Mouse (Mus musculus): ENCODE results near the gene Mrpl9.

Mrpl9 gene

DNA sequence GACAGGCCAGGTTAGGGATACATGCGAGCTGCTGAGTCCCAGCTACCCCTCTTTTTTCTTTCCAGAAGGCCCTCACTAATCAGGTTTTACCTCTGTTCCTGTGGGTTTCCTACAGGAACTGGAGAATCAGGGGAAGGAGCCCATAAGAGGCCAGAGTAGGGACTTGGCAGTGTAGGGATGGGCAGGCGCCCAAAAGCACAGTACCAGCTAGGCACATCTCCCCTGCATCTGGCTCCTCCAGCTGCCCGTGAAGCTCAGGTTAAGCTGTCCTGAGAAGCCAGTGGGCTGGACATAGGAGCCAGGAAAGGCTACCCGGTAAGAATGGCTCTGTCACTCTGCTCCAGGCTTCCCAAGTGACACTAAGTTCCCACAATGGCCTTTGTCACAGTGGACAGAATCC, 38.3 kb downstream of the Mrpl9 start:
- Histone ChIP-seq H3K4me3 (replicated peaks; ENCODE audit: low read length) (no peak overlapping the region), H3K9me3 (ENCODE audit: low read length) (no peaks in the 10 kb centered on the region), H3K4me1 (replicated peaks; ENCODE audit: low read depth, low read length) (peaks cover 58% of the 10 kb centered on the region), H3K27me3 (ENCODE audit: insufficient read depth, low read length) (peaks cover 39% of the 10 kb centered on the region), H3K36me3 (ENCODE audit: insufficient read depth, low read length) (no peaks in the 10 kb centered on the region)
- TF ChIP-seq CTCF (conservative IDR thresholded peaks at IDR 0.05; ENCODE audit: low read length) (no peak), POU5F1 (IDR thresholded peaks at IDR 0.05; ENCODE audit: borderline replicate concordance, low read length) (no peak), NANOG (IDR thresholded peaks at IDR 0.05; ENCODE audit: borderline replicate concordance, low read length) (no peak)

DNA sequence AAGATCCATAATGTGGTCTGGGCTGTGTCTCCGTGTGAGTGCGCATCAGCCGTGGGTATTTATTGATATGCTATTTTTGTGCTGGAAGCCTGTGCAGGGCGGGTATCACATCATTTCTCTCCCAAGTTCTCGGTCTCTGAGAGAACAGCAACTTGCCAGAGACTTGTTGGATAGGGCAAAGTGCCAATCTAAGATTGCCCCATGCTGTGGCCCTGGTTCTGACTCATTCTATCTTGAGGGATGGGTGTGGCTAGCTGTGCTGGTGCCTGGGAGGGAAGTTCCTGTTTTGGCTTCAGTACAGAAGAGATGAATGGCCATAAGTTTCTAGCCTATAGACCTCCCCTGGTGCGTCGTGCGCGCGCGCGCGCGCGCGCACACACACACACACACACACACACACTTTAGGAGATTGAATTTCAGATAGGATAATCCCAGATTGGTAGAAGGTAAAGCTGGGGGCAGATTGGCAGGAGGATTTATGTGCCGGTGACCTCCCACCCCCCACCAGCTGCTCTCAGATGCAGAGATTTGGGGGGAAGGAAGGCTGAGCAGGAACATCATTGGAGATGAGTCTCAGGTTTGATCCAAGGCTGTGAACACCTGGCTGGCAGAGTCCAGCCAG, 39.8 kb downstream of the Mrpl9 start:
- Histone ChIP-seq H3K9me3 (ENCODE audit: low read length) (no peaks in the 10 kb centered on the region), H3K27me3 (ENCODE audit: insufficient read depth, low read length) (peaks cover 39% of the 10 kb centered on the region), H3K36me3 (ENCODE audit: insufficient read depth, low read length) (no peaks in the 10 kb centered on the region), H3K4me1 (replicated peaks; ENCODE audit: low read depth, low read length) (peaks cover 67% of the 10 kb centered on the region), H3K4me3 (replicated peaks; ENCODE audit: low read length) (no peak overlapping the region)
- TF ChIP-seq POU5F1 (IDR thresholded peaks at IDR 0.05; ENCODE audit: borderline replicate concordance, low read length), result no peak
- no peak for TF ChIP-seq NANOG (IDR thresholded peaks at IDR 0.05; ENCODE audit: borderline replicate concordance, low read length)
- TF ChIP-seq CTCF (conservative IDR thresholded peaks at IDR 0.05; ENCODE audit: low read length), result no peak

DNA sequence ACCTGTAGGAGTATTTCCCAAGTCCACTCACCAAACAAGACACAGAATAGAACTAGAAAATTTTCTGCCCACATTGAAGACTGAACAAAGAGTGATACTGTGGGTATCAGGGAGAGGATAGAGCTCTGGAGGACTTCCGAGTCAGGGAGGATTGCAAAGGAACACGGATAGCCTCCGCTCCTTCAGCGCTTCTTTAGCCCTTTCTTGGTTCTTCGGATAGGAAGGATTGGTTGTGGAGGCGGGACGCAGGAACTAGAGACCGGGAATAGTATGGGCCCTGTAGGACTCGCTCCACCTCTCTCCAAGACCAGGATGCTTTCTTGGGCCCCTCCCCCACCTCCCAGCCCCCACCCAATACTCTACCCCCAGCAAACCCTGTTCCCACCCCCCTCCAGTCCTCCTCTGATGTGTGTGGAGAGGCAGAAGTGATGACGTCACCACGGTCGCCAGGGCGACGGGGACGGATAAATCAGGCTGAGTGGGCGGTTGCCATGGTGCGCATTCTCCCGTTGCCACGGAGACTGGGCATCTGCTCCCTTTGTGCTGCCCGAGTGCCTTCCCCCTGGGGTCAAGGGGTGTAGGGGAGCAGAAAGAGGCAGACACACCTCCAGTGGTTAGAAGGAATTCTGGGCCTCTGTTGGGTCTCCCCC, 40.8 kb downstream of the Mrpl9 start:
- Histone ChIP-seq H3K9me3 (ENCODE audit: low read length) (no peaks in the 10 kb centered on the region), H3K4me3 (replicated peaks; ENCODE audit: low read length) (no peak overlapping the region), H3K27me3 (ENCODE audit: insufficient read depth, low read length) (peaks cover 33% of the 10 kb centered on the region), H3K4me1 (replicated peaks; ENCODE audit: low read depth, low read length) (peaks cover 64% of the 10 kb centered on the region), H3K36me3 (ENCODE audit: insufficient read depth, low read length) (no peaks in the 10 kb centered on the region)
- no peak for TF ChIP-seq NANOG (IDR thresholded peaks at IDR 0.05; ENCODE audit: borderline replicate concordance, low read length)
- TF ChIP-seq CTCF (conservative IDR thresholded peaks at IDR 0.05; ENCODE audit: low read length), result no peak
- TF ChIP-seq POU5F1 (IDR thresholded peaks at IDR 0.05; ENCODE audit: borderline replicate concordance, low read length), result no peak

DNA sequence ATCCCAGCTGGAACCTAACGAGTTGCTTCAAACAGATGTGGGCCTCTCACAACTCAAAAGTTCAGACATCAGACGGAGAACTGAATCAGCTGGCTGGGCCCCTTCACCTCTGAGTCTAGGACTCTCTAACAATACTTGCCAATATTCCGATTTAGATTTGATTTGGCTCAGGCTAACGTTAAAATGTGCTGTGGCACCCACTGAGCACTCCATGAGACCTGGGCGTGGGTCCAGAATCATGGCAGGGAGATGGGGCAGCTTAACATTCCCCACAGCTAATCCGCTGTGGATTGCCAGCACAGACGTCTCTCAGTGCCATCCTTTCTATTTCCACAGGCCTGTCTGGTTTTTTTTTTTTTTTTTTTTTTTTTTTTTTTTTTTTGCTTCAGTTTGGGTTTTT, 42.8 kb downstream of the Mrpl9 start:
- no peaks in the 10 kb centered on the region for H3K36me3 ChIP-seq (ENCODE audit: insufficient read depth, low read length)
- H3K27me3 ChIP-seq (ENCODE audit: insufficient read depth, low read length), result peaks cover 16% of the 10 kb centered on the region
- H3K4me1 ChIP-seq (replicated peaks; ENCODE audit: low read depth, low read length), result peaks cover 60% of the 10 kb centered on the region
- no peak overlapping the region for H3K4me3 ChIP-seq (replicated peaks; ENCODE audit: low read length)
- no peaks in the 10 kb centered on the region for H3K9me3 ChIP-seq (ENCODE audit: low read length)
- TF ChIP-seq CTCF (conservative IDR thresholded peaks at IDR 0.05; ENCODE audit: low read length), result no peak
- TF ChIP-seq POU5F1 (IDR thresholded peaks at IDR 0.05; ENCODE audit: borderline replicate concordance, low read length), result no peak
- no peak for TF ChIP-seq NANOG (IDR thresholded peaks at IDR 0.05; ENCODE audit: borderline replicate concordance, low read length)

DNA sequence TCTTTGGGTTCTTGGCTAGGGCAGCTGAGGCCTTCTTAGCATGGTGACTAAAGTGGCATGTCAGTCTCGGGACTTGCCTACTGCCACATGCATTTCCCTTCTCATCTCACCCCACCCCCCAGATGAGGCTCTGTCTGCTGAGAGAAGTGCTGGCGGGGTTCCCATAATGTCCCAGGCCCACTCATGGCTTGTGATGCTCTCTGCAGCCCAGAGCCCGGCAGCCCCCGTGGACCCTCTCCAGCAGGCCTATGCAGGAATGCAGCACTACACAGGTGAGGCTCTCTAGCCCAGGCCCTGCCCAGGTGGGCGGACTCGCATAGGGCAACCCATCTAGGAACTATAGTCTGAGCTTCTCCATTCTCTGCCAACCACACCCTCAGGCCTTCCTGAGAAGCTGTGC, 44.5 kb downstream of the Mrpl9 start:
- peaks cover 5% of the 10 kb centered on the region; the same call in 1 of the 2 replicates for H3K36me3 ChIP-seq (ENCODE audit: insufficient read depth, low read length)
- H3K9me3 ChIP-seq (ENCODE audit: low read length), result no peaks in the 10 kb centered on the region
- peaks cover 59% of the 10 kb centered on the region for H3K4me1 ChIP-seq (replicated peaks; ENCODE audit: low read depth, low read length)
- 0 out of 2 replicates have a peak overlapping the region, but pooled peaks have one; percentile 13 for H3K4me3 ChIP-seq (replicated peaks; ENCODE audit: low read length)
- no peaks in the 10 kb centered on the region for H3K27me3 ChIP-seq (ENCODE audit: insufficient read depth, low read length)
- TF ChIP-seq POU5F1 (IDR thresholded peaks at IDR 0.05; ENCODE audit: borderline replicate concordance, low read length) (no peak), NANOG (IDR thresholded peaks at IDR 0.05; ENCODE audit: borderline replicate concordance, low read length) (no peak), CTCF (conservative IDR thresholded peaks at IDR 0.05; ENCODE audit: low read length) (no peak)

DNA sequence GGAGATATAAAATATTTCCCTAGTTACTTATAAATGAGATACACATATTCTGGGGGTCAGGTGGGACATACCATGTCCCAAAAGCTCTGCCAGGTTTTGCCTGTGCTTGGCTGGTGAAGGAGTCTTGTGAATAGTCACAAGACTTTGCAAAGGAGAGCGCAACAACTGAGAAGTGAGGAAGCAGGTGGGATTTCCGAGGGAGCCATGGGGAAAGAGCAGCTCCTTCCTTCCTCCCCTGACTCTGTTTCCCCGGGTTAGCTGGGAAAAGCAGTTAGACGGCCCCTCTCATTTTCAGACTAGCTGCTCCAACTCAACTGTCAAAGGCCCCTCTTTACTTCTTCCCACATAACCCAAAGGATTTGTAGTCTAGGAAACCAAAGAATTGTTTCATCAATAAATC, 54.0 kb downstream of the Mrpl9 start:
- no peak for TF ChIP-seq POU5F1 (IDR thresholded peaks at IDR 0.05; ENCODE audit: borderline replicate concordance, low read length)
- no peak for TF ChIP-seq CTCF (conservative IDR thresholded peaks at IDR 0.05; ENCODE audit: low read length)
- TF ChIP-seq NANOG (IDR thresholded peaks at IDR 0.05; ENCODE audit: borderline replicate concordance, low read length), result no peak
- H3K36me3 ChIP-seq (ENCODE audit: insufficient read depth, low read length), result peaks cover 92% of the 10 kb centered on the region
- no peaks in the 10 kb centered on the region for H3K27me3 ChIP-seq (ENCODE audit: insufficient read depth, low read length)
- H3K4me3 ChIP-seq (replicated peaks; ENCODE audit: low read length), result no peak overlapping the region
- no peaks in the 10 kb centered on the region for H3K4me1 ChIP-seq (replicated peaks; ENCODE audit: low read depth, low read length)
- H3K9me3 ChIP-seq (ENCODE audit: low read length), result no peaks in the 10 kb centered on the region

Data from E14TG2a.4 (cell line).